ENCODE assay signal across 12 mouse cellular contexts in genomic region chr2:157542415-157542814, GRCm38 (mm10). TPM values are rescaled to one million over a fixed set of nuclear protein-coding genes. Genes with fewer than 3 reads are reported as not detected.
DNase-seq lines count a peak whose midpoint lies in the region; ATAC-seq and TF ChIP-seq lines count a peak whose summit lies in the region.
"Had no signal": no experiment of that assay in that cellular context is flagged by ENCODE, and none has a peak within 500 bp of the region (broad histone marks: within the 10 kb centered on the region; RNA-seq: fewer than 3 reads in every experiment).

No protein-coding gene starts in this region.

- TF ChIP-seq CTCF in layer of hippocampus, adult 2 months (conservative IDR thresholded peaks at IDR 0.05): no peak

- ATAC-seq in forebrain, embryonic 15.5 days (replicated peaks): no peak
- ATAC-seq in limb, embryonic 12.5 days (ENCODE audit: insufficient number of reproducible peaks, insufficient read depth, low FRiP score, low TSS enrichment, low read depth): no peak
- ATAC-seq in neural tube, embryonic 15.5 days (ENCODE audit: low FRiP score): no peak

- H3K27me3 ChIP-seq in forebrain, embryonic 15.5 days: no peaks in the 10 kb centered on the region
- H3K27me3 ChIP-seq in limb, embryonic 12.5 days: no peaks in the 10 kb centered on the region
- no peaks in the 10 kb centered on the region for H3K27me3 ChIP-seq in neural tube, embryonic 15.5 days (replicated peaks)
- H3K27me3 ChIP-seq: heart, embryonic 15.5 days had no signal

- H3K4me3 ChIP-seq in layer of hippocampus, adult 2 months: no peak overlapping the region
- no peak overlapping the region for H3K4me3 ChIP-seq in forebrain, embryonic 15.5 days
- H3K4me3 ChIP-seq in limb, embryonic 12.5 days (replicated peaks): no peak overlapping the region
- no peak overlapping the region for H3K4me3 ChIP-seq in neural tube, embryonic 15.5 days (replicated peaks)
- H3K4me3 ChIP-seq: heart, embryonic 15.5 days had no signal

- peak overlapping the region; percentile 30; the same call in 1 of the 2 replicates for H3K9ac ChIP-seq in forebrain, embryonic 15.5 days (replicated peaks)
- H3K9ac ChIP-seq in limb, embryonic 12.5 days (replicated peaks): no peak overlapping the region
- H3K9ac ChIP-seq in neural tube, embryonic 15.5 days (replicated peaks): no peak overlapping the region
- H3K9ac ChIP-seq: heart, embryonic 15.5 days had no signal

- no peak overlapping the region for H3K4me2 ChIP-seq in forebrain, embryonic 15.5 days (replicated peaks)
- H3K4me2 ChIP-seq in limb, embryonic 12.5 days: no peak overlapping the region
- no peak overlapping the region for H3K4me2 ChIP-seq in neural tube, embryonic 15.5 days
- H3K4me2 ChIP-seq: heart, embryonic 15.5 days had no signal

- H3K9me3 ChIP-seq in forebrain, embryonic 15.5 days: no peaks in the 10 kb centered on the region
- no peaks in the 10 kb centered on the region for H3K9me3 ChIP-seq in limb, embryonic 12.5 days
- no peaks in the 10 kb centered on the region for H3K9me3 ChIP-seq in neural tube, embryonic 15.5 days (replicated peaks)
- H3K9me3 ChIP-seq: heart, embryonic 15.5 days had no signal

- 0 out of 2 replicates have a peak, but pooled peaks cover 3% of the 10 kb centered on the region for H3K36me3 ChIP-seq in forebrain, embryonic 15.5 days
- peaks cover 17% of the 10 kb centered on the region for H3K36me3 ChIP-seq in limb, embryonic 12.5 days
- H3K36me3 ChIP-seq in neural tube, embryonic 15.5 days: 0 out of 2 replicates have a peak, but pooled peaks cover 3% of the 10 kb centered on the region

- peak overlapping the region; percentile 43; the same call in 1 of the 2 replicates for H3K27ac ChIP-seq in layer of hippocampus, adult 2 months
- H3K27ac ChIP-seq in forebrain, embryonic 15.5 days (replicated peaks): peak overlapping the region; percentile 76
- H3K27ac ChIP-seq in limb, embryonic 12.5 days: peak overlapping the region; percentile 18; the same call in 1 of the 2 replicates
- peak overlapping the region; percentile 54; the same call in 1 of the 2 replicates for H3K27ac ChIP-seq in neural tube, embryonic 15.5 days (replicated peaks)
- H3K27ac ChIP-seq: heart, embryonic 15.5 days had no signal

- DNase-seq in layer of hippocampus, adult 2 months (ENCODE audit: low spot score in 2 of 2): no peak
- no peak for DNase-seq in layer of hippocampus, postnatal 36 days
- DNase-seq in adrenal gland, postnatal 36 days: no peak
- DNase-seq in thymus, postnatal 4 days: no peak
- no peak for DNase-seq in adrenal gland, postnatal 14 days
- DNase-seq: cerebellum, adult 9-10 months; kidney, postnatal 10 days; lung, adult 18-20 months had no signal

- WGBS in forebrain, embryonic 15.5 days: 13% methylated on average over 4 of the region's 4 CpGs
- 71% methylated on average over 4 of the region's 4 CpGs for WGBS in limb, embryonic 12.5 days
- WGBS in neural tube, embryonic 15.5 days: 50% methylated on average over 4 of the region's 4 CpGs

- peaks cover 73% of the 10 kb centered on the region for H3K4me1 ChIP-seq in forebrain, embryonic 15.5 days
- peaks cover 83% of the 10 kb centered on the region for H3K4me1 ChIP-seq in limb, embryonic 12.5 days (replicated peaks)
- peaks cover 63% of the 10 kb centered on the region for H3K4me1 ChIP-seq in neural tube, embryonic 15.5 days

RNA-seq across cellular contexts. Expression of gene Nnat, which starts 17.5 kb away (rescaled TPM):
- total RNA-seq in layer of hippocampus, adult 2 months (2021): 100 to 1,000 TPM; 437 to 558 TPM
- 100 to 1,000 TPM; 539 to 601 TPM for total RNA-seq in layer of hippocampus, postnatal 36 days (2021)
- polyA plus RNA-seq in forebrain, embryonic 15.5 days (2015; fragmentation: Nextera tagmentation; extraction: Ambion mirVana): 6,946 and 7,065 TPM in 2 replicates
- 1,818 and 1,932 TPM in 2 replicates for polyA plus RNA-seq in limb, embryonic 12.5 days (2016; fragmentation: Nextera tagmentation; extraction: Ambion mirVana)
- 3,438 and 4,597 TPM in 2 replicates for polyA plus RNA-seq in neural tube, embryonic 15.5 days (2015; fragmentation: Nextera tagmentation; extraction: Ambion mirVana)
- total RNA-seq in adrenal gland, postnatal 36 days (2021): 10 to 100 TPM; 50.0 to 97.9 TPM
- total RNA-seq in adrenal gland, postnatal 14 days (2021): 158 TPM in 2 replicates

RNA-seq across cellular contexts. Expression of gene Blcap, which starts 28.7 kb away (rescaled TPM):
- 100 to 1,000 TPM; 131 to 139 TPM for total RNA-seq in layer of hippocampus, adult 2 months (2021)
- 100 to 1,000 TPM; 117 to 137 TPM for total RNA-seq in layer of hippocampus, postnatal 36 days (2021)
- 184 and 201 TPM in 2 replicates for polyA plus RNA-seq in forebrain, embryonic 15.5 days (2015; fragmentation: Nextera tagmentation; extraction: Ambion mirVana)
- polyA plus RNA-seq in limb, embryonic 12.5 days (2016; fragmentation: Nextera tagmentation; extraction: Ambion mirVana): 68.7 and 69.3 TPM in 2 replicates
- polyA plus RNA-seq in neural tube, embryonic 15.5 days (2015; fragmentation: Nextera tagmentation; extraction: Ambion mirVana): 201 and 225 TPM in 2 replicates
- 10 to 100 TPM; 72.6 to 77.9 TPM for total RNA-seq in adrenal gland, postnatal 36 days (2021)
- total RNA-seq in adrenal gland, postnatal 14 days (2021): 75.2 and 77.9 TPM in 2 replicates

Comparison
In these comparisons a context has a peak if more than half of its experiments do, and no peak if none do; other contexts are left out.
1. H3K27ac ChIP-seq: peak in every context shown above with its lines; median percentile 76 in forebrain, embryonic 15.5 days; 54 in neural tube, embryonic 15.5 days; 43 in layer of hippocampus, adult 2 months; 18 in limb, embryonic 12.5 days.